Mouse (Mus musculus) midbrain, embryonic 12.5 days (tissue): ENCODE results near the gene Pnma3. TPM values are rescaled to one million over a fixed set of nuclear protein-coding genes. Genes with fewer than 3 reads are reported as not detected.
A peak's percentile ranks its signal among the peaks of the same experiment; 100 is the strongest.
"Not testable (repeated sequence)": the region's sequence is repeated elsewhere in the genome, so short reads cannot be mapped to it uniquely, and the experiment has no call there.

ENCODE experiments used
- ATAC-seq: fragments of 200-750 bp; cut with Nextera tagmentation; 2 replicates; pipeline ENCODE4 v1.8.0; 2017; ENCODE audit warnings: low read depth, moderate TSS enrichment, moderate library complexity; ENCODE audit not compliant: low FRiP score
- H3K27ac ChIP-seq: fragments of 300-500 bp; sonication (generic); replicated peaks from 2 replicates; pipeline ENCODE4 v1.5.1; 2016; ENCODE audit warnings: mild to moderate bottlenecking
- H3K27me3 ChIP-seq: fragments of 300-500 bp; sonication (generic); 2 replicates; pipeline ENCODE4 v1.6.1; 2016; ENCODE audit warnings: mild to moderate bottlenecking
- H3K36me3 ChIP-seq: fragments of 300-500 bp; sonication (generic); 2 replicates; pipeline ENCODE4 v1.6.1; 2016
- H3K4me1 ChIP-seq: fragments of 300-500 bp; sonication (generic); 2 replicates; pipeline ENCODE4 v1.6.1; 2016
- H3K4me2 ChIP-seq: fragments of 300-500 bp; sonication (generic); replicated peaks from 2 replicates; pipeline ENCODE4 v1.6.1; 2016; ENCODE audit warnings: mild to moderate bottlenecking, moderate library complexity
- H3K4me3 ChIP-seq: fragments of 300-500 bp; sonication (generic); 2 replicates; pipeline ENCODE4 v1.5.1; 2016; ENCODE audit warnings: mild to moderate bottlenecking
- H3K9ac ChIP-seq: fragments of 300-500 bp; sonication (generic); replicated peaks from 2 replicates; pipeline ENCODE4 v1.6.1; 2016; ENCODE audit warnings: mild to moderate bottlenecking, moderate library complexity
- H3K9me3 ChIP-seq: fragments of 300-500 bp; sonication (generic); 2 replicates; pipeline ENCODE4 v1.6.1; 2016; ENCODE audit warnings: mild to moderate bottlenecking
- WGBS: fragments of 180-500 bp; shearing (Covaris S2); methylation state at CpG from one replicate; pipeline ENCODE4 v1.1.7; 2016; 5-methylcytosine and 5-hydroxymethylcytosine counted together
- polyA plus RNA-seq: library from polyadenylated mRNA; unstranded; fragments of >200 nt; fragmentation: Nextera tagmentation; extraction: Ambion mirVana; gene quantifications from 2 replicates; pipeline ENCODE4 v1.2.1, GENCODE M21; 2016

The Pnma3 gene
- polyA plus RNA-seq: 1.1 TPM in 2 replicates

GRCm38 (mm10) chrX:73064415-73064793 lies at the start of gene Pnma3:
Gene Pnma3, plus strand, starts transcription at chrX:73064787.
- no peaks in the 10 kb centered on the region for H3K36me3 ChIP-seq
- H3K4me3 ChIP-seq: peak within 1 kb of the TSS; percentile 37
- no peaks in the 10 kb centered on the region for H3K4me1 ChIP-seq
- peak within 1 kb of the TSS; percentile 55 for H3K4me2 ChIP-seq
- peak within 1 kb of the TSS; percentile 41; the same call in 1 of the 2 replicates for H3K9ac ChIP-seq
- no peak within 1 kb of the TSS for H3K27ac ChIP-seq
- WGBS: 34% methylated on average over 6 of the region's 7 CpGs
- H3K9me3 ChIP-seq: no peaks in the 10 kb centered on the region
- peak; percentile 72 for ATAC-seq
- H3K27me3 ChIP-seq: no peaks in the 10 kb centered on the region

- H3K4me1 ChIP-seq: no peaks in the 10 kb centered on the region
- no peaks in the 10 kb centered on the region for H3K27me3 ChIP-seq
- 81% methylated on average over 1 of the region's 1 CpGs for WGBS
- H3K4me3 ChIP-seq: no peak within 1 kb of the TSS
- H3K27ac ChIP-seq: no peak within 1 kb of the TSS
- no peaks in the 10 kb centered on the region for H3K9me3 ChIP-seq
- no peak within 1 kb of the TSS for H3K4me2 ChIP-seq
- no peak within 1 kb of the TSS for H3K9ac ChIP-seq
- no peak for ATAC-seq
- no peaks in the 10 kb centered on the region for H3K36me3 ChIP-seq
Measured at GRCm38 (mm10) chrX:73037003-73037402, 27.6 kb upstream of the Pnma3 start, which contains the start of gene Pnma5. Gene Pnma5, minus strand, starts transcription at chrX:73037103.

GRCm38 (mm10) chrX:73038831-73039230 lies 25.8 kb upstream of the Pnma3 start:
- Histone ChIP-seq H3K4me3 (no peak overlapping the region), H3K9me3 (no peaks in the 10 kb centered on the region), H3K36me3 (no peaks in the 10 kb centered on the region), H3K4me2 (no peak overlapping the region), H3K4me1 (no peaks in the 10 kb centered on the region), H3K9ac (no peak overlapping the region), H3K27me3 (no peaks in the 10 kb centered on the region), H3K27ac (no peak overlapping the region)
- ATAC-seq: no peak
- WGBS: 91% methylated on average over 8 of the region's 8 CpGs

GRCm38 (mm10) chrX:73039666-73040065 lies 24.9 kb upstream of the Pnma3 start:
- Histone ChIP-seq H3K4me1 (no peaks in the 10 kb centered on the region), H3K9me3 (no peaks in the 10 kb centered on the region), H3K9ac (no peak overlapping the region), H3K4me2 (no peak overlapping the region), H3K27me3 (no peaks in the 10 kb centered on the region), H3K27ac (no peak overlapping the region), H3K36me3 (no peaks in the 10 kb centered on the region), H3K4me3 (no peak overlapping the region)
- WGBS: 88% methylated on average over 12 of the region's 12 CpGs
- ATAC-seq: no peak

GRCm38 (mm10) chrX:73053860-73054563 lies 10.6 kb upstream of the Pnma3 start:
- H3K4me1 ChIP-seq: no peaks in the 10 kb centered on the region
- H3K27me3 ChIP-seq: no peaks in the 10 kb centered on the region
- H3K4me3 ChIP-seq: no peak overlapping the region
- H3K9me3 ChIP-seq: no peaks in the 10 kb centered on the region
- no peaks in the 10 kb centered on the region for H3K36me3 ChIP-seq
- H3K9ac ChIP-seq: no peak overlapping the region
- peak; percentile 96 for ATAC-seq
- peak overlapping the region; percentile 39; the same call in 1 of the 2 replicates for H3K27ac ChIP-seq
- 0 out of 2 replicates have a peak overlapping the region, but pooled peaks have one; percentile 15 for H3K4me2 ChIP-seq
- 20% methylated on average over 14 of the region's 14 CpGs for WGBS

- ATAC-seq: no peak
- Histone ChIP-seq H3K4me2 (no peak overlapping the region), H3K9ac (no peak overlapping the region), H3K27me3 (no peaks in the 10 kb centered on the region), H3K27ac (no peak overlapping the region), H3K4me3 (no peak overlapping the region), H3K4me1 (no peaks in the 10 kb centered on the region), H3K36me3 (no peaks in the 10 kb centered on the region), H3K9me3 (no peaks in the 10 kb centered on the region)
- 83% methylated on average over 1 of the region's 1 CpGs for WGBS
Measured at GRCm38 (mm10) chrX:73061528-73061927, 3.1 kb upstream of the Pnma3 start.

- no peaks in the 10 kb centered on the region for H3K4me1 ChIP-seq
- no peak overlapping the region for H3K4me3 ChIP-seq
- no peak overlapping the region for H3K27ac ChIP-seq
- no peak overlapping the region for H3K4me2 ChIP-seq
- 60% methylated on average over 5 of the region's 5 CpGs for WGBS
- H3K27me3 ChIP-seq: no peaks in the 10 kb centered on the region
- ATAC-seq: no peak
- H3K9me3 ChIP-seq: no peaks in the 10 kb centered on the region
- no peak overlapping the region for H3K9ac ChIP-seq
- H3K36me3 ChIP-seq: no peaks in the 10 kb centered on the region
Measured at GRCm38 (mm10) chrX:73062323-73062722, 2.3 kb upstream of the Pnma3 start.

- Histone ChIP-seq H3K4me1 (no peaks in the 10 kb centered on the region), H3K36me3 (no peaks in the 10 kb centered on the region), H3K9me3 (no peaks in the 10 kb centered on the region), H3K4me2 (peak overlapping the region; percentile 55), H3K4me3 (peak overlapping the region; percentile 37), H3K27ac (no peak overlapping the region), H3K9ac (peak overlapping the region; percentile 41; the same call in 1 of the 2 replicates), H3K27me3 (no peaks in the 10 kb centered on the region)
- WGBS: 34% methylated on average over 24 of the region's 24 CpGs
- ATAC-seq: peak; percentile 90
Measured at GRCm38 (mm10) chrX:73063512-73064414, 824 bp upstream of the Pnma3 start.

GRCm38 (mm10) chrX:73066765-73067312 lies 2.3 kb downstream of the Pnma3 start:
- H3K4me3 ChIP-seq, H3K4me2 ChIP-seq, ATAC-seq, H3K27me3 ChIP-seq, H3K9ac ChIP-seq, H3K27ac ChIP-seq, H3K36me3 ChIP-seq, H3K9me3 ChIP-seq, H3K4me1 ChIP-seq: not testable (repeated sequence)
- WGBS: 80% methylated on average over 2 of the region's 5 CpGs

- not testable (repeated sequence) for H3K27me3 ChIP-seq, H3K4me2 ChIP-seq, H3K9ac ChIP-seq, H3K27ac ChIP-seq, H3K36me3 ChIP-seq, H3K4me1 ChIP-seq, H3K4me3 ChIP-seq, ATAC-seq, H3K9me3 ChIP-seq
- WGBS: 84% methylated on average over 19 of the region's 19 CpGs
Measured at GRCm38 (mm10) chrX:73082267-73083055, 17.9 kb downstream of the Pnma3 start, which contains the start of gene Xlr4a. Gene Xlr4a, minus strand, starts transcription at chrX:73082478.

GRCm38 (mm10) chrX:73096941-73097508 lies 32.4 kb downstream of the Pnma3 start, which contains the start of gene Xlr3a:
Gene Xlr3a, minus strand, starts transcription at chrX:73097095.
- not testable (repeated sequence) for H3K4me2 ChIP-seq, ATAC-seq, H3K4me3 ChIP-seq, H3K27ac ChIP-seq, H3K4me1 ChIP-seq, H3K9me3 ChIP-seq, H3K36me3 ChIP-seq, H3K27me3 ChIP-seq, H3K9ac ChIP-seq
- 75% methylated on average over 13 of the region's 13 CpGs for WGBS
